Mouse (Mus musculus) ES-Bruce4 (cell line): ENCODE data around the gene Maml3. TPM values are rescaled to one million over a fixed set of nuclear protein-coding genes. Genes with fewer than 3 reads are reported as not detected.

Experiments
- H3K27ac ChIP-seq: 2 replicates; pipeline ENCODE4 v1.5.1; 2012; ENCODE audit warnings: low read length, inconsistent platforms; ENCODE audit not compliant: insufficient read depth
- H3K27me3 ChIP-seq: 2 replicates; pipeline ENCODE4 v1.6.1; 2012; ENCODE audit warnings: mild to moderate bottlenecking, low read length, inconsistent platforms; ENCODE audit not compliant: control insufficient read depth, poor library complexity, insufficient read depth, severe bottlenecking
- H3K36me3 ChIP-seq: 2 replicates; pipeline ENCODE4 v1.6.1; 2012; ENCODE audit warnings: inconsistent platforms, mild to moderate bottlenecking, low read length, moderate library complexity; ENCODE audit not compliant: control insufficient read depth, poor library complexity, insufficient read depth, severe bottlenecking
- H3K4me1 ChIP-seq: one replicate; pipeline ENCODE4 v1.8.1; 2011; ENCODE audit warnings: low read length; ENCODE audit not compliant: control insufficient read depth, insufficient read depth
- H3K4me3 ChIP-seq: 2 replicates; pipeline ENCODE4 v1.5.1; 2011; ENCODE audit warnings: low read depth, mild to moderate bottlenecking, low read length
- H3K9ac ChIP-seq: 2 replicates; pipeline ENCODE4 v1.6.1; 2012; ENCODE audit warnings: low read depth, mild to moderate bottlenecking, inconsistent platforms; ENCODE audit not compliant: poor library complexity, severe bottlenecking
- H3K9me3 ChIP-seq: replicated peaks from 2 replicates; pipeline ENCODE4 v1.6.1; 2012; ENCODE audit warnings: mild to moderate bottlenecking, low read length, inconsistent platforms; ENCODE audit not compliant: control insufficient read depth, poor library complexity, insufficient read depth, severe bottlenecking
- CTCF ChIP-seq: IDR thresholded peaks from one replicate; pipeline ENCODE4 v1.8.1; 2011; ENCODE audit warnings: low read depth, low read length
- EP300 ChIP-seq: IDR thresholded peaks from 2 replicates; pipeline ENCODE4 v1.6.1; 2011; ENCODE audit warnings: low read depth, low read length; ENCODE audit not compliant: insufficient read depth
- POLR2A ChIP-seq: IDR thresholded peaks from one replicate; pipeline ENCODE4 v1.8.1; 2011; ENCODE audit warnings: low read length; ENCODE audit not compliant: insufficient read depth
- polyA plus RNA-seq: library from polyadenylated mRNA; stranded (reverse); fragments of >200 nt; gene quantifications from 2 replicates; pipeline ENCODE4 v1.2.4, GENCODE M21; 2011; ENCODE audit warnings: low read depth; ENCODE audit not compliant: missing spikeins, insufficient read depth, insufficient read length

Maml3 gene
- polyA plus RNA-seq, 1 experiment, result 5.7 TPM

DNA sequence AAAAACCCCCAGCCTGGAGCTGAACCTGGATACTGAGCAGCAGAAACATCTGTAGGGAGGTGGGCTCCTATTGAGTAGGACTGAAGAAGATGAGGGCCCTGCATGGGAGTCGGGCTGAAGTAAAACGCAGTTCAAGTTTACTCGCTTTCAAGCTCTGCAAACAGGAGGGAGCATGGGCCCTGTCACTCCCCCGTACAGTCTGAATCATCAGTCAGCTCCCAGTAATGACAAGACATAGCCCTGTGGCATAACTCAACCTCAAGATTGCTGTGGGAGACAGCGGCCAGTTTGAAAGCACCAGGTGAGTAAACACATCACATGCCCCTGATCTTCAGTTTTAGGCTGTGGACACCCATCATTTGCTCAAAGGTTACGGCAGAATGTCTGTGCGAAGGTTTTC, 139.0 kb downstream of the Maml3 start:
- Histone ChIP-seq H3K4me1 (no peaks in the 10 kb centered on the region), H3K9me3 (no peaks in the 10 kb centered on the region), H3K4me3 (no peak overlapping the region), H3K36me3 (no peaks in the 10 kb centered on the region), H3K27me3 (no peaks in the 10 kb centered on the region), H3K27ac (no peak overlapping the region), H3K9ac (no peak overlapping the region)
- TF ChIP-seq CTCF, result no peak
- no peak for TF ChIP-seq EP300
- TF ChIP-seq POLR2A, result no peak

DNA sequence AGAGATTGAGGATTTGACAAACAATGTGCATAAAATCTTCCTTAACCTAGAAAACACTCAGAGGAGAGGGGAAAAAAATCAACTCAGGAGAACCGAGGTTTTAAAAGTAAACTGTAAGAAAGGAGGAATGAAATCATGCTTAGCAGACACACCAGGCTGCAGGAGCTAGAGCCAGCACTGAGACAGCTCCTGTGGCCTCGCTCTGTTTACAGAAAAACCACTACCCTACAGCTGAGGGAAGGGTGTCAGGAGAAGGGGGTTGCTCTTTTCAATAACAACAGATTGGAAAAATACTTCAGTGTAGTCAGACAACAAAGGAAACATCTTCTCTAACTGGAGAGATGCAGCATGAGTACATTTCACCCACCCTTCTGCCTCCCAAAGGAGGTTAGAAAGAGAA, 139.4 kb downstream of the Maml3 start:
- Histone ChIP-seq H3K27ac (no peak overlapping the region), H3K27me3 (no peaks in the 10 kb centered on the region), H3K9me3 (no peaks in the 10 kb centered on the region), H3K4me1 (no peaks in the 10 kb centered on the region), H3K4me3 (no peak overlapping the region), H3K36me3 (no peaks in the 10 kb centered on the region), H3K9ac (no peak overlapping the region)
- TF ChIP-seq EP300 (no peak), CTCF (no peak), POLR2A (no peak)

DNA sequence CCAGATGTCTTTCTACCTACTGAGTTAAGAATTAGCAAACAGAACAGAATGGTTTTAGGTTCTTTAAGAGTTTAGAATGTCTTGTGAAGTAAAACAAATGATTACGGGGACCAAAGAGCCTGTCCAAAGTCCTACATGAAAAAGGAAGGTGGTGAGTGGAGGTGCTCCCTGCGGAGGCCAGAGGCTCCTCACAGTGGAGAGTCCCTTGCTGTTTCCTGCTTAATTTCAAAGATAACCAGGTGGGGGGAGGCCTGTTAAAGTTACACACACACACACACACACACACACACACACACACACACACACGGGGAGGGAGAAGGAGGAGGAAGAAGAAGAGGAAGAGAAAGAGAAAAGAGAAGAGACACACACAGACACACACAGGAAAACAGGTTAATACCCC, 139.9 kb downstream of the Maml3 start:
- no peaks in the 10 kb centered on the region for H3K9me3 ChIP-seq
- TF ChIP-seq CTCF, result no peak
- TF ChIP-seq EP300, result no peak
- no peak for TF ChIP-seq POLR2A
- no peak overlapping the region for H3K9ac ChIP-seq
- no peak overlapping the region for H3K4me3 ChIP-seq
- H3K36me3 ChIP-seq, result no peaks in the 10 kb centered on the region
- H3K27ac ChIP-seq, result no peak overlapping the region
- no peaks in the 10 kb centered on the region for H3K27me3 ChIP-seq
- no peaks in the 10 kb centered on the region for H3K4me1 ChIP-seq

DNA sequence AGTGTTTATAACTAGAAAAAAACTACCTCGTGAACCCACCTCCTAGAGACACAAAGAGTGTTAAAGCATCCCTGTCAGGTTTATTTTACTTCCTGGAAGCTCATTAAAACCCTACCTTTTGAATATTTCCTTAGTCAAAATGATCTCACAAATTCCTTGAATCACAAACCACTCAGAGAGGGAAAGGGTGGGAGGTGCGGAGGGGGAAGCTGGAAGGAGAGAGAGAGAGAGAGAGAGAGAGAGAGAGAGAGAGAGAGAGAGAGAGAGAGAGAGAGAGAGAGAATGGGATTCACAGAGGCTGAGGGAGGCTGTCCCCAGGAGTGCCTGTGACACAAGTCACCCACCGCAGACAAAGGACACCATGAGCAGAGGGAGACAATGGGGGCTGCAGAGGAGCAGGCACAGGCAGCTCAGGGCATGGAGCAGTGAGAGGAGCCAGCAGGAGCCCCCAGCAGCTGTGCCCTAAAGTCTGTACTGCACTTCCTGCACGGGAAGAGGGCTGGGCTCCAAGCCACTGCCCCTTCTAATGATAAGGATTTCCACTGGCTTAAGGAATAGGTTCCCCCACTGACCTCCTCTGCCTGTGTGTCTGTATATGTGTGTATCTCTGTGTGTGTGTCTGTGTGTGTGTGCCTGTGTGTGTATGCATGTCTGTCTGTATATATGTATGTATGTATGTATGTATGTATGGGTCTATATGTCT, 140.8 kb downstream of the Maml3 start:
- H3K27ac ChIP-seq, result no peak overlapping the region
- no peaks in the 10 kb centered on the region for H3K36me3 ChIP-seq
- H3K4me3 ChIP-seq, result no peak overlapping the region
- no peak overlapping the region for H3K9ac ChIP-seq
- no peaks in the 10 kb centered on the region for H3K9me3 ChIP-seq
- no peaks in the 10 kb centered on the region for H3K27me3 ChIP-seq
- no peaks in the 10 kb centered on the region for H3K4me1 ChIP-seq
- no peak for TF ChIP-seq CTCF
- no peak for TF ChIP-seq POLR2A
- no peak for TF ChIP-seq EP300

DNA sequence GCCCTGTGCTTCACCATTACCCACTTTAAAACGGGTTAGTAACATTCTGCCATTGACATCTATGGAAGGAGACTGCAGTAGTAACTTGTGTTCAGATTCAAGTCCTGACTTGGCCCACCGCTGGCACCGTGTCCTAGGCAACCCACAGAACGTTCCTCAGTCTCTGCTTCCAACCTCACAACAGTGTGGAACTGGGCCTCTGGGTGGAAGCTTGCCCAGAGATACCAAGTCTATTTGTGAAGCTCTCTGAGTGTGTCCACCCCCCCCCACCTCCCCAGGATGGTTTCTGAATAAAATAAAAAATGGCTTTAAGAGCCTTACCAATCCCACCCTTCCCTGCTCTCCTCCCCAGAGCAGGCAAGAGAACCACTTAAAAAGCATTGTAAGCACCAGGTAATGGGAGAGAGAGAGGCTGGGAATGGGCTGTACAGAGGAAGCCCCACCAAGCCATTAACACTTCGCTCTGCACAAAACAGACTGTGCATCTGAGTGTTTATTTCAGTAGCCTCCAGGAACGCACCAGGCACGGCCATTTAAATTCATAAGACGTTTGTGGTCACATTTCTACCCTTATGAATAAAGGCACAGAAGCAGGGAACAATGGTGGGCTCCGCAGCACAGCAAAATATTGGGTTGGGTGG, 141.6 kb downstream of the Maml3 start:
- no peak overlapping the region for H3K4me3 ChIP-seq
- TF ChIP-seq CTCF (no peak), POLR2A (no peak), EP300 (no peak)
- no peak overlapping the region for H3K27ac ChIP-seq

DNA sequence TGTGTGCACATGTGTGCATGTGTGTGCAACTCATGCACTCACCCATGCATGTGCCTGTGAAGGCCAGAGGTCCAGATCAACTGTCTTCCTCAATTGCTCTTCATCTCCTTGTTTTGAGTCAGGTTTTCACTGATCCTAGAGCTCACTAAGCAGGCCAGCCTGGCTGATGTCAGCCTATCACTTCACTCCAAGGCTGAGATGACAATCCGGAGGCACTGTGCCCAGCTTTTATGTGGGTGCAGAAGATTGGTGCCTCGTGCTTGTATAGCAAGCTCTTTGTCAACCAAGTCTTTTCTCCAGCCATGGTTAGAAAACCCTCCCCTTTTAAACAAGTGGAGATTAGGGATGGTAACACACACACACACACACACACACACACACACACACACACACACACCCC, 146.1 kb downstream of the Maml3 start:
- no peak for TF ChIP-seq CTCF
- TF ChIP-seq POLR2A, result no peak
- no peak for TF ChIP-seq EP300

More for the DNA sequence above, 141.6 kb downstream of the Maml3 start:
- no peaks in the 10 kb centered on the region for H3K27me3 ChIP-seq
- H3K36me3 ChIP-seq, result no peaks in the 10 kb centered on the region
- no peak overlapping the region for H3K9ac ChIP-seq
- no peaks in the 10 kb centered on the region for H3K9me3 ChIP-seq
- no peaks in the 10 kb centered on the region for H3K4me1 ChIP-seq

More for the DNA sequence above, 146.1 kb downstream of the Maml3 start:
- Histone ChIP-seq H3K9me3 (no peaks in the 10 kb centered on the region), H3K36me3 (no peaks in the 10 kb centered on the region), H3K4me3 (no peak overlapping the region), H3K27me3 (no peaks in the 10 kb centered on the region), H3K9ac (no peak overlapping the region), H3K27ac (no peak overlapping the region), H3K4me1 (no peaks in the 10 kb centered on the region)
